Mouse (Mus musculus) kidney, postnatal 25 days (tissue): Measurements from ENCODE around the gene Plac9a.
"Not testable (repeated sequence)": the region's sequence is repeated elsewhere in the genome, so short reads cannot be mapped to it uniquely, and the experiment has no call there.

Experiments
- DNase-seq, 2 experiments: peaks; one replicate each; pipeline ENCODE4 v3.0.0; 2021; ENCODE audit warnings: mixed read lengths in 2 of 2

The Plac9a gene

DNA sequence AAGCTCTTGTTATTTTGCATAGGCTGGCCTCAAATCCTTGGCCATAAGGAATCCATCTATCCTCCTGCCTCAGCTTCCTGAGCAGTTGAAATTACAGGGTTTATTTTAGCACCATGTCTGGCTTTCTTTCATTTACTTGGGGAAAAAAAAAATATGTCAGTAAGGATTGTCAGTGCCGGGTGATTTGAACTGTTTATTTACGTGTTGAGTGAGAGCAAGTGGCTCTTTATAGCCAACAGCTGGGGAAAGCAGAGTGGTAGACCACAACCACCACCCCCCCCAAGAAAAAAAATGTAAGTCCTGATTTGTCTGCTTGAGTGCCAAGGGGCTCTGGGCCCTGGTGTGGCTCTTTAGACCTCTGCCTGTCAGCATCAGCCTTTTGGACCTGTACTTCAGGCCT is 39.2 kb downstream of the Plac9a start:
- no peak for DNase-seq

DNA sequence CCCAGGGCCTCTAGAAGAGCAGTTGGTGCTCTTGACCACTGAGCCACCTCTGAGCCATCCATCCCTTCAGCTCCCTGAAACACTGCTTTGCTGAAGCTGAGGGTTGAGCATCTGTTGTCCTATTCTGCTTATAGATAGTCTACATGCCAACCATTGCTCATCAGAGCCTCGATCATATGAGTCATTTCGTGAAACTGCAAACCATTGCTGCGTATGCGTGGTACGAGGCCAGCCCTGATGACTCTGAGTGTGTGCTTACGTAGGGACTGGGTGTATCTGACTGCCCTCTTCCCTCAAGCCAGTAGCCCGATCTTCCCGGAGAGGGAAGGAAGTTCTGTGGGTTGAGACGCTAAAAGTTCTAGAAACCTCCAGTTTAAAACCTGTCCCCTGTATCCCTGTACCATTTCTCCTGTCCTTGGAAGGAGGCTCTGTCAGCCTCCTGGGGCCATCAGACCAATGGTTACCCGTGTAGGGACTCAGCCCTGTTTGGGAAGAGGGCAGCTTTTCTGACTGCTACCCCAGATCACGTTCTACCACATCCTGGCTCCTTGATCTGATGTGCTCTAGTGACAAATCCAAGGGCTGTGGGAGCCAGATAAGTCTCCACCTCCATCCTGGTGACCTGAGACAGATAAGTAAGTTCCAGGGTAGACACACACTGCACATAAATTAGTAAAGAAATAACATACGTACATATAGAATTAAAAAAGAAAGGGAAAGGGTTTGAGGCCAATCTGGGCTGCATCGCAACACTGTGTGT is 40.9 kb downstream of the Plac9a start:
- no peak for DNase-seq

DNA sequence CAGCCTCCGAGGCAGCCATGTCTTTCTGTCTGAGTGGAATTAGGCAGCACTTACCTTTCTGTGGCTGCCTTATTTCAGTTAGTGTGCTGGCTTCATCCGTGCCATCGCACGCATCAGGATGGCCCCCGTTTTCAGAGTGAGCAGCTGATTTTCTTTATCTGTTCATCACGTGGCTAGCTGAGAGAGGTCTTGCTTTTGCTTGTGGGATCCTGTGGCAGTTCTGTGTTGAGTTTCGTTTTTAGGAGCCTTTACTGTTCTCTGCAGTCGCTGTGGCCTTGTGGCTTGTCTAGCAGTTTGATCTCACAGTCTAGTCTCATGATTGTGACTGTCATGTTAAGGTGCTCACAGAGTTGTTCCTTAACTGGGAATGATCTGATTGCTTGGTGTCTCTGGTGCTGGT is 45.0 kb downstream of the Plac9a start:
- no peak for DNase-seq

DNA sequence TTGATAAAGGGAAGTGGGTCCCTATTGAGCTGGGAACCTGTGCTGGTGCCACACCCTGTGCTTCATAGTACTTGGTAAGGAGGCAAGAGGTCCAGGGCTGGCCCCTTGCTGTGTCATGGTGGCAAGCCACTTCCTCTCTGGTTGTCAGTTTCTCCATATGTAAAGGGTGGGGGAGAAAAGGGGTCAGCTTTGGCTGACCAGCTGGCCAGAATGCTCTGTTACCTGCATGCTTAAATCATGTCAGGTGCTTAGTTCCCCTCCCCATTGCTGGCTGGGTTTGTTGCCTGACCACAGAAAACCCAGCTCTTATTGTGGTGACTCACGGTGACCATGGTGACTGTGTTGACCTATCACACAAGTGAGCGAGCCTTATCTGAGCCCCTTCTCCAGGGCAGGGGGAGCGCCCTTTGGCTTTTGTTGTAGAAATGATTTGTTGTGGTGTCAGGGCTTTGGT is 45.7 kb downstream of the Plac9a start:
- no peak for DNase-seq

DNA sequence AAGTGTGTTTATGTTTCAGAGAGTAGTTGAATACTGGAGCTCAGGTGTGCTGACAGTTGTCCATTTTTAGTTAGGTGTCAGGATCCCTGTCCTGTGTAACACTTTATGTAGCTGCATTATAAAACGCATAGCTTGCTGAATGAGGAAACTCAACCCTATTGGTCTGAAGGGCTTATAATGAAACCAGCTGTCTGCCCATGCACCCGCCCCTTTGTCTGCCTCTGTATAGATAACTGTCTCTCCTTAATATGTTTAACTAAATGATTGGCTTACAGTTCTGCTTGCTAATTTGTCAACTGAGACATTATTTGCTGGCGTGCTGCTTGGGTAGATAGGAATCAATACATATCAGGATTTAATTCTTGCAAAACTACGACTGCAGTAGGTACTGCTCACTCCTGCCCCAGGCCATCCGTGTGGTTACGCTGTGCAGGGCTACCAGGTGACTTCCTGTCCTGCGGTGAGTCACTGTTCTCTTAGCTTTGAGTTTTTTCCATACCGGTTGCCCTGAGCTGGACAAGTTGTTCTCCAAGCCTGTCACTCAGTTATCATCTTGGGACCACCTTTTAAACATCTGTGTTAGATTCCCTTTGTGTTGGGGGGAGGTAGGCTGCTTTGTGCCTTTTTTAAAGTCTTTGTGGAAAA is 47.5 kb downstream of the Plac9a start:
- DNase-seq, result no peak

DNA sequence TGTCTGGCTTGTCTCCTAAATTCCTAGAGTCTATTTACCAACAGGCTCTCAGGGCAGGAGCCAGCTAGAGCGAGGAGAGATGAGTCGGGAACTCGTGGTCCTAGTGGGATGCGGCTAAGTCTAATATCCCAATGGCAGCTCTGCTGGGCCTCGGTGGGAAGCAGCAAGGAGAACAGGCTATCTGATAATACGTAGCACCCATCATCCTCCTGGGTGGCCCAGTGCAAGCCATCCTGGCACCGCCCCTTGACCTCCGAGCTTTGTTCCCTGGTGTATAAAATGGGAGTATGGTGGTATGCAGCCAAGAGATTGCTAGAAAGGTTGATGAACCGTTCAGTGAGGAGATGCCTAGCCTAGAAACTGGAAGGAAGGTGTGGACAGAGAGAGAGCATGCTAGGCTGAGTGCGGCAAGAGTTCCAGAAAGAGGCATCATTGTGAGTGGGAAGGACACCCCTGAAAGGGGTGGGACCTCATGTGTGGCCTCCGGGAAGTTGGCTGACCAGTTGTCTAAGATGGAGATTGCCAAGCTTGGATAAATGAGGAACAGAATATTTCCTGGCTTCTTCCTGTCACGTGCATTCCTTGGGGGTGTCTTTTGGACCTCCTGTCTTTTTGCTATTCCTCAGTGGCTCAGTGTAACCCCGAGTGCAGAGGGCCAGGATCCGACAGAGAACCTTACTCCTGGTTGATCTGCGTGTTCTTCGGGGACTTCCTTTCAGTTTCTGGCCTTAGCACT is 49.0 kb downstream of the Plac9a start:
- no peak for DNase-seq

DNA sequence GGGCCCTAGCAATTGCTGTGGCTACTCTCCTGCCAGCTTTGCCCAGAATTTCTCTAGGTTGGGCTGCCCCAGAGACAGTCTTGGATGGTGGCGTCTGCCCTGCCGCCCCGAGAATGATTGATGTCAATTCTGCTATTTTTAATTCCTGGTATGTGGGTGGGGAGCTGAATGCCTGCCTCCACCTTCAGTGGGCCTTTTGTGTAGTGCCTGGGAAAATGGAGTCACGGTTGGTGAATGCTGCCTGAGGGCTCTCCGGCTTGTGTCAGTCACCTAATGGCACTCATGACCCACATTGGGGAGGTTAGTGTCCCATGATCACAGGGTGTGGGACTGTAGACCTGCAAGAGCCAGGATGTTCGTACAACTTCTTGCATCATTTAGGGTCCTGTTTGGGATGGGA is 49.6 kb downstream of the Plac9a start:
- DNase-seq, result no peak

DNA sequence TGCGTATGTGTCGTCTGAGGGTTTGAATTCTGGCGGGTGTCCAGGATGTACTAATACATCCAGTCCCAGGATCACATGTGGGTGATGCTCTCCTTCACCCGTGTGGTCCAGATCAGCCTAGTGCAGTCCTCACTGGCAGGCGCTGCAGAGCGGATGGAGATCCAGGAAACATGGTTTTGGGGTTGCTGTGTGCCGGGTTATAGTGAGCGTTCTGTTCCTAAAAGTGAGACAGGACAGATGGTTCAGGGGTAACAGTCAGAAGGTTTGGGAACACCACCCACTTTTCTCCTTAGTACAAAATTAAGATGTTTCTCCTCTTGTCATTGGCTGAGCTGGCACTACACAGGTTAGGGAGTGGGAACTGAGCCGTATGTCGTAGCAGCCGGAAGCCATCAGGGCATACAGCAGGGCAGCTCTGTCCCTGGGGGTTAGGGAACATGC is 50.8 kb downstream of the Plac9a start:
- peak in 1 of 2 experiments; percentile 54 for DNase-seq

DNA sequence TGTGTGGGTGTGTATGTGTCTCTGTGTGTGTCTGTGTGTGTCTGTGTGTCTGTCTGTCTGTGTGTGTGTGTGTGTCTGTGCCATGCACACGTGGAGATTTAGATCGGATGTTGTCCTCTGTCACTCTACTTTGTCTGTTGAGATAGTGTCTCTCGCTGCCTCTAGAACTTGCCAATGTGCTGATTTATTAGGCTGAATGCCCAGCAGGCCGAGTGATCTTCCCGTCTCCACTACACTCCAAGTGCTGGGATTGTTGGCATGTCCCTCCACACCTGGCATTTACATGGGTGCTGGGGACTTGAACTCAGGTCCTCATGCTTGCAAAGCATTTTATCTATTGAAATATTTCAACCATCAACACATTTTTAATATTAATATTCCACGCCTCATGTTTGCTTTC is 51.7 kb downstream of the Plac9a start:
- no peak for DNase-seq

DNA sequence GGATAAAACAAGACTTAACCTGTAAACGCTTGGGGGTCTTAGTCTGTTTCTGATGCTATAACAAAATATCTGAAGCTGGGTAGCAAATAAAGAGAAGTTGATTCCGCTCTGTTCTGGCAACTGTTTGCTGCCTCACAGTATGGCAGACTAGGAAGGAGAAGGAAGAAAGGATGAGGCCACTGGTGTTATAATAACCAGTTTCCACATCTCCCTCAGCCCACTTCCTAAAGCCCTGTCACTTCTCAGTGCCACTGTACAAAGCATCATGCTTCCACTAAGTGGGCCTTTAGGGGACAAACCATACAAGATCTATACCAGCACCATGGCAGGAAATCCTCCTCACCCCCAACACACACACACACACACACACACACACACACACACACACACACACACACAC is 52.5 kb downstream of the Plac9a start:
- no peak for DNase-seq

DNA sequence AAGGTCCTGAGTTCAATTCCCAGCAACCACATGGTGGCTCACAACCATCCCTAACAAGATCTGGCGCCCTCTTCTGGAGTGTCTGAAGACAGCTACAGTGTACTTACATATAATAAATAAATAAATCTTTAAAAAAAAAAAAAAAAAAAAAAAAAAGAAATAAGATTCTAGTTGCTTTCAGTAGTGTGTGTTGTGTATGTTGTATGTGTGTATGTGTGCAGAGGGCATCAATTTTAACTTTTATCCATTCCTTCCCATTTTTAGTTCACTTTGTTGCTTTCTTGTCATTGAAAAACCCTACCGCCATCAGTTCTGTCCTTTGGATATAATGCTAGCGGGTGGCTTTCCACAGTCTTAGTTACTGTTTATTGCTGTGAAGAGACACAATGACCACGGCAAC is 54.2 kb downstream of the Plac9a start:
- DNase-seq, result not testable (repeated sequence)

DNA sequence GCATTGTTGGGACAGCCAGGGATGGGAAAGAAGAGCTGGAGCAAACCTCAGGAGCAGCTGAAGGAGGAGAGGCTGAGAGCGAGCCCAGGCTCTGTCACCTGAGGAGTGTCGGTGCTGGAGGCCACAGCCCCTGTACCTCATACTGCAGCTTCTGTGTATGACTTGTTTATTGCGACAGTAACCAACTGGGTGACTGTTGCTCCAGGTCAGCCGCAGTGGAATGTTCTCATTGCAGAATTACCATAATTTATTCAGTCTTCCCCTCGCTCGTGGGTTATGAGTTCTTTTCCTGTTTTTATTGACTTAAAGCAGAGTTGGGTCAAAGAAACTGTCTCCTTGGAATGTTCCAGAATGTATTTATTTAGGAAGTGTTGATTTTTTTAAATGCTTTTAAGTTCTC is 54.7 kb downstream of the Plac9a start:
- DNase-seq, result peak; percentile 51 to 76

DNA sequence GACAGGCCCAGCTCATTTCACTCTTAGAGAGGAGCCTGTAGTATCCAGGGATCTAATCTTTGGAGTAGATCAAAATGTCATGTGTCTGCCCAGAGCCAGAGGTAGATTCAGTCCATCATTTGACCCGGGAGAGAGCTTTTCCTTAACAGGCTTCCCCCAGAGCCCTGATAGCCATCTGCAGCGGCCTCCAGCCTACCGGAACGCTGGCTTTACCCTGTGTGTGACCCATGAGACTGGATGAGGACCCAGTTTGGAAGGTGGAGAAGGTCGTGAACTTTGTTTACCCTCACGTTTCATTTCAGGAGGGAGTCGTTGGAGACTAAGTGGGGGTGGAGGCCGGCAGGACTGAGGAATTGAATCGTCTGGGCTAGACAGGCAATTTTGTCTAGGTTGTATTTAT is 55.2 kb downstream of the Plac9a start:
- peak in 1 of 2 experiments; percentile 62 for DNase-seq

DNA sequence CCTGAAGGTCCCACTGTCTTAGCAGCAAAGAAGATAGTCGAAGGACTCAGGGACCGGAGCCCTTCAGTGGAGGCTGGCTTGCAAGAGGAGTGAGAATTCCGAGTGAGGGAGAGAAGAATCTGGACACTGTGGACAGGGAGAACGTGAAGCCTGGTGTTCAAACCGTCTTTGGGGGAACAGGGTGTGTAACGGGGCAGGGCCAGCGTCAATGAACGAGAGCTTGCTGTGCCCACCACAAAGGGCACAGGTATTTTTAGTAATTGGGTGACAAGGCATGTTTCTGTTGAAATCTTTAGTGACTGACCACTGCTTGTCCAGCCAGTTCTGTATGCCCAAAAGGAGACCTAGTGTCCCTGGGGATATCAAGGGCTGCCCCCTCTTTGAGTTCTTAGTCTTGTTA is 56.4 kb downstream of the Plac9a start:
- DNase-seq, result no peak

DNA sequence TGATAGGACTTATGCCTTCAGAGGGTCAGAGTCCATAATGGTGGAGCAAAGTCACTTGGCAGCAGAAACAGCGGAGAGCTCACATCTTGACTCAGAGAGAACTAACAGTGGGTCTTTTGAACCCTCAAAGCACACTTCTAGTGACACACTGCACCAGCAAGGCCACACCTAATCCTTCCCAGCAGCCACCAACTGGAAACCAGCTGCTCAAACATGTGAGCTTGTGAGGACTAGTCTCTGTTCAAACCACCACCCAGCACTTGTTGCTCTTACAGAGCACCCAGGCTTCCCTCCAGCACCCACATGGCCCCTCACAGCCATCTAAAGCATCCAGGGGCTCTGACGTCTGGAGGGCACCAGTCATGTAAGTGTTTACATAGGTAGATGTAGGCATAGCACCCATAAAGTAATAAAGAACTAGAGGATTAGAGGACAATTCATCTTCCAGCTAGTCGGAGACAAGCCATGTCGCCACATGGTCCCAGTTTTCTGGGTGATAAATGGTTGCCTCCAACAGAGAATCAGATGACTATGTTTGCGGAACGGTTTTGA is 57.0 kb downstream of the Plac9a start:
- DNase-seq, result no peak

DNA sequence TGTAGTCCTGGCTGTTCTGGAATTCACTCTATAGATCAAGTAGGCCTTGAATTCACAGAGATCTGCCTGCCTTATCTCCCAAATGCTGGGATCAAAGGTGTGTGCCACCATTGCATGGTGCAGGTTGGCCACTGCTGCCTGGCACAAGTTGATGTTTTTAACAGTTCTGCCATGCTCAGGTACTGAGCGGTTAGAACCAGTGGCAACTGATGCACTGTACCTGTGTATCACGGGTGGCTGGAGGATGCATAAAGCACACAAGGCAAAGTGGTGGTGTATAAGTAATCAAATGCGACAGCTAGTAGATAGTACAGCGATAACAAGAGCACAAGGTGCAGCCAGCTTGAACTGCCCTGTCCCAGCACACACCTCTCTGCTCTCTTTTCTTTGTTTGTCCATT is 58.5 kb downstream of the Plac9a start:
- peak; percentile 44 to 65 for DNase-seq

DNA sequence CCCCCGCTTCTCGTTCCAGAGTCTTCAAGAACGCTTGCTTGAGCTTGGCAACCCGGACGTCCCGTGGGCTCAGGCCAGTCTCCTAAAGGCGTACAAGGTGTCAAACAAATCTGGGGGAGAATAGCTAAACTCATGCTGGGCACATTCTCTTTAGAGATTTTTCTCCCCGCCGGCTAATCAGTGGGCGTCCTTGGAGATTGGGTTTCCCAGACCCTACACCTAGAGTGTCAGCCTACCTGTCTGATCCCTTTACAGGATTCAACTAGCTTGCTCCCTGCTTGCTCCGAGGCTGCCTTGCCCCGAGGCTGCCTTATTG is 60.3 kb downstream of the Plac9a start:
- no peak for DNase-seq

DNA sequence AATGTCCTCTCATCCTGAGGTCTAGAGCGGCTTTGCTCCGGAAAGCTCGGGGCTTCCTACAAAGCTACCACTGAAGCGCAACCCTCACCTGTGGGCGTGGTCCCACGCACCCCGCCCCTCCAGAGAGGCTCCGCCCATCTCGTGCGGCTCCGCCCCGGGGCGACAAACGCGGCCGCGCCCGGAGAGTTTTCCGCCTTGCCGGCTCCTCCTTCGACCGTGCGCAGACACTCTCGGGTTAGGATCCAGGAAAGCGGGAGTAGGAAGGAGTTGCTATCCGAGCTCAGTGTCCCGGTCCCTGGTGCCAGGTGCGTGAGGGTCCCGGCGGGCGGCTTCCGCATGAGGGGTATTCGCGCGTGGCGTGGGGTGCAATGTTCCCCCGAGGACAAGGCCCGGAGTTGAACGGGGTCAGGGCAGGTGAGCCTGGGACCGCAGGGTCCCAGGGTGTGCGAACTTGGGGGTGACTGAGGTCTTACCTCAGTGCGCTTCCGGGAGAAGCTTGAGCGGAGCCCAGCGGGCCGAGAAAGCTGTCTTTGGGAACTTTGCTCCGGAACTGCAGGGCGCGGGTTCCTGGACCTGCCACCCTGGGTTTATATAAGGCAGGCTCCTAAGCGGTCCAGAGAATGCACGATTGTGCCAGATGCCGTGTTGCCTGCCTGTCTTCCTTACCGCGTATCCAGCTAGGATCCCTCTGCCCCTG is 60.8 kb downstream of the Plac9a start, which contains the start of gene Anxa11:
Gene Anxa11, plus strand, starts transcription at position 166 of the 697 bp plus-strand sequence.
- peak; percentile 92 to 94 for DNase-seq

DNA sequence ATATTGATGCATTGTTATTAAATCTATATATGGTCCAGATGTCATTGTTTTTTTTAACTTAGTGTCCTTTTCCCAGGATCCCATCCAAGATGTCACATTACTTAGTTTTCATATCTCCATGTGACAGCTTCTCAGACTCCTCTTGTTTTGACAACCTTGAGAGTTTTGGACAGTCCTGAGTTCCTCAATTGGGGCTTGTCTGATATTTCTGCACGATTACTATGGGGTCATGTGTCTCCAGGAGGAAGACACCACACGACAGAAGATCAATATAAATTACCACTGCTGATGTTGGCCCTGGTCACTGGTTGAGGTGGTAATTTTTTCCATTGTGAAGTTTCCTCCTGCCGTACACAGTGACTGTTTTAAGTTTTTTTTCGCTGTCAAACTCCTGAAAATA is 61.3 kb downstream of the Plac9a start:
- no peak for DNase-seq

DNA sequence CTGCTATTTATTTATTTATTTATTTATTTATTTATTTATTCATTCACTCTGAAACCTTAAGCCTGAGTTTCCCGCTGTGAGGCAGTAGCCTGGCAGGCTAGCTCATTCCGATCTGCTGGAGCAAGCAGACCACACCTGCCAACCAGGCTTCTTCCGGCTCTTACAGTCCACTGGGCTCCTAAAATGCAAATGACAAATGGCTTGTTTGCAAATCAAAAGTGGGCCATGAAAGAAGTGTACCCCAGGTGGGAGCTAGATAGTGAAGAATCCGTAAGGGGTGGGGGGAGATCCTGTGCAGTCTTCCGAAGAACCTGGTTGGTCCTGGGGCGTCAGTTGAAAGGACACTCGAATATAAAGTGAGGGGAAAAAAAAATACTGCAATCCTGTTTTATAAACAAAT is 61.9 kb downstream of the Plac9a start:
- DNase-seq, result peak in 1 of 2 experiments; percentile 57

DNA sequence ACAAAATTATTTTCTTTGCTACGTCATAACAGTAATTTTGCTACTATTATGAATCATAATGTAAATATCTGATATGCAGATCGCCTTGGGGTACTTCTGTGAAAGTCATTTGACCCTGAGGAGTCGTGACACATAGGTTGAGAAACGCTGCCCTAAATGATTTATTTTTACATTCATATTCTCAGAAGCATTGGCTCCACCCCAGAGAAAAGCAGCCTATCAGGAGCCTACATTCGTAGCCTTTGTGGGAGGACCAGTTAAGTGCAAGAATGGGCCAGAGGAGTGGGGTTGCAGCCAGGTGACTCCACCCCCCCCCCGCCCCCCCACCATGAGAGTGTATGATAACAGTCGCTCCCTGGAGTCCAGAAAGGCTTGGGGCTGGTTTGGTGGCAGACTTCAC is 63.1 kb downstream of the Plac9a start:
- DNase-seq, result no peak

DNA sequence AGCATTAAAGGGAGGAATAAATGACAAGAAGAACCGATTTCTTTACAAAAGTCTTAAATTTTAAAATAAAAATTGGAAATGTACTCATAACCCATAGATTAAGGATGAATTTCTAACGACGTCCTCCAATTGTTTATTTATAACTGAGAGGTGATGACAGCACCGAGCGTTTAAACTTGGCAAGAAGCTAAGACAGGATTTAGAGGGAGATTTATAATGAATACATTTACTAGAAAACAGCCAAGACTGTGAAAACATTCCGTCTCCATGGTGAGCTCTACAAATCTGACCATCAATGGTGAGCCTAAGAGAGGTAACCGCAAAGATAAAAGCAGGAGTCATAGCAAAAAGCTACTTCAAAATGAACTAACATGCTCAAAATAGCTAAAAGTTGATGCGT is 64.5 kb downstream of the Plac9a start:
- no peak for DNase-seq
